Mouse (Mus musculus) liver, embryonic 14.5 days (tissue): ENCODE measurements at regions not wholly inside any gene's neighbourhood (a gene's known extent, or its start where the extent isn't known, plus 50 kb on each side); places are given as distances from the start of the nearest gene placed in this dataset.

ENCODE experiments used
- ATAC-seq: fragments of 200-750 bp; cut with Nextera tagmentation; 2 replicates; pipeline ENCODE4 v1.8.0; 2017; ENCODE audit warnings: moderate number of reproducible peaks, mild to moderate bottlenecking, moderate library complexity; ENCODE audit not compliant: insufficient read depth
- DNase-seq, 3 experiments: peaks; one replicate each; pipeline ENCODE4 v3.0.0-alpha.2; 2012 to 2013; ENCODE audit warnings: low read depth in 3 of 3, low spot score in 3 of 3
- H3K27ac ChIP-seq: fragments of 300-500 bp; sonication (generic); 2 replicates; pipeline ENCODE4 v1.5.1; 2014; ENCODE audit warnings: moderate library complexity, mild to moderate bottlenecking, control low read depth, inconsistent platforms
- H3K27me3 ChIP-seq: fragments of 300-500 bp; sonication (generic); 2 replicates; pipeline ENCODE4 v1.6.1; 2014; ENCODE audit warnings: mild to moderate bottlenecking, low read length, moderate library complexity; ENCODE audit not compliant: control insufficient read depth, insufficient read depth
- H3K36me3 ChIP-seq: fragments of 300-500 bp; sonication (generic); replicated peaks from 2 replicates; pipeline ENCODE4 v1.6.1; 2014; ENCODE audit warnings: low read depth; ENCODE audit not compliant: control insufficient read depth, insufficient read depth
- H3K4me1 ChIP-seq, 2 experiments: fragments of 200-500 bp in 1 of 2; fragments of 300-500 bp in 1 of 2; sonication (generic) in 1 of 2; replicated peaks; 2 replicates each; pipeline ENCODE4 v1.6.1; 2012 to 2014; ENCODE audit warnings: antibody characterized with exemption in 1 of 2, inconsistent platforms in 1 of 2, low read length in 1 of 2; ENCODE audit not compliant: control insufficient read depth in 2 of 2, insufficient read depth in 2 of 2
- H3K4me2 ChIP-seq: fragments of 300-500 bp; sonication (generic); 2 replicates; pipeline ENCODE4 v1.6.1; 2014; ENCODE audit warnings: low read depth, mild to moderate bottlenecking, control low read depth, moderate library complexity
- H3K4me3 ChIP-seq, 2 experiments: fragments of 200-500 bp in 1 of 2; fragments of 300-500 bp in 1 of 2; sonication (generic) in 1 of 2; 2 replicates each; pipeline ENCODE4 v1.5.1; 2012 to 2014; ENCODE audit warnings: low read depth in 2 of 2, low read length in 2 of 2, mild to moderate bottlenecking in 2 of 2, control low read depth in 1 of 2, inconsistent platforms in 1 of 2, moderate library complexity in 1 of 2; ENCODE audit not compliant: insufficient read depth in 1 of 2
- H3K9ac ChIP-seq: fragments of 300-500 bp; sonication (generic); replicated peaks from 2 replicates; pipeline ENCODE4 v1.6.1; 2014; ENCODE audit warnings: mild to moderate bottlenecking, control low read depth, moderate library complexity
- H3K9me3 ChIP-seq: fragments of 300-500 bp; sonication (generic); 2 replicates; pipeline ENCODE4 v1.6.1; 2016; ENCODE audit warnings: low read length, mixed read lengths; ENCODE audit not compliant: control insufficient read depth
- CTCF ChIP-seq: IDR thresholded peaks from 2 replicates; pipeline ENCODE4 v1.5.1; 2016; ENCODE audit warnings: antibody characterized with exemption, low read depth, control low read depth
- EP300 ChIP-seq: IDR thresholded peaks from 2 replicates; pipeline ENCODE4 v1.6.1; 2016; ENCODE audit warnings: antibody characterized with exemption, low read depth
- WGBS: fragments of 180-500 bp; shearing (Covaris S2); extraction: QIAGEN DNeasy Blood & Tissue Kit; methylation state at CpG from one replicate; pipeline ENCODE4 v1.1.7; 2014; ENCODE audit not compliant: insufficient replicate concordance; 5-methylcytosine and 5-hydroxymethylcytosine counted together

DNA sequence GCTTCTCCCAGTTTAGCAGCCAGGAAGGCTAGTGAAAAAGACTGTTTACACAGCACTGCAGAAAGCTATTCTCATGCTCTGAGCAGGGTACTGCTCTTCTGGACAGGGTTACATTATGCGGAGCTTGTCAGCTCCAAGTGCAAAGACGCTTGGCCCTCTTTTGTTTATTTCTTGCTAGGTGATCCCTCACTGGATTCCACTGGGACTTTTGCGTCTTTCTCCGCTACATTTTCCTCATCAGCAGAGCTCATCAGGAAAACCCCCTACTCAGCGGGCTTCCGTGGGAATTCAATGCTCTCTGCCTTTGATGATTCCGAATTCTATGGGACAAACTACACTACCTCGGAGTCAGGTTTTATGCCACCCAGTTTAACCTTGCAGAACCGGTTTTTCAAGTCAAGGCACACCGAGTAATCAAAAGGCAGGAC, 172.0 kb downstream of the Qdpr start:
- no peaks in the 10 kb centered on the region for H3K9me3 ChIP-seq
- H3K27me3 ChIP-seq = no peaks in the 10 kb centered on the region
- TF ChIP-seq CTCF (no peak), EP300 (no peak)
- H3K4me2 ChIP-seq = peak overlapping the region; percentile 33; the same call in 1 of the 2 replicates
- DNase-seq (no peak), ATAC-seq (no peak)
- H3K4me3 ChIP-seq = no peak overlapping the region
- no peaks in the 10 kb centered on the region for H3K4me1 ChIP-seq
- no peak overlapping the region for H3K9ac ChIP-seq
- H3K36me3 ChIP-seq = no peaks in the 10 kb centered on the region
- H3K27ac ChIP-seq = no peak overlapping the region
- 9% methylated on average over 10 of the region's 10 CpGs for WGBS

DNA sequence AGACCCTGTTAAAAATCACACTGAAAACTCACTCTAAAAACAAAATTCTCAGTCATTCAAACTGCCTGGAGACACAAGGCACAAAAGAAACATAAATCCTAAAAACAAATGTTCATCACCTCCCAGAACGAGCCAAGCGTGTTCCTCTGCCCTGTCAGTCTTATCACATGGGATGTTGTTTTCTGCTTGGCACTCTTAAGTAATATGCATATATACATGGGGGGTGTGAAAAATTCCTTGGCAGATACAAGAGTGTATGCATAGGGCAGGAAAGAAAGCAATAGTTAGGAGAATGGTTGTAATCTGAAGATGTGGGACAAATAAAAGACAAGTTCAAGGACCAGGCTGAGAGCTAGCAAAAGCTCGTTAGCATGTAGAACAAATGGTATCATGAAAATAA, 179.4 kb downstream of the Qdpr start:
- ATAC-seq = no peak
- TF ChIP-seq CTCF (no peak), EP300 (no peak)
- Histone ChIP-seq H3K9ac (no peak overlapping the region), H3K4me3 (no peak overlapping the region), H3K9me3 (no peaks in the 10 kb centered on the region), H3K36me3 (no peaks in the 10 kb centered on the region), H3K4me2 (no peak overlapping the region), H3K27me3 (no peaks in the 10 kb centered on the region), H3K4me1 (no peaks in the 10 kb centered on the region), H3K27ac (no peak overlapping the region)
- no peak for DNase-seq
- 47% methylated on average over 3 of the region's 3 CpGs for WGBS

DNA sequence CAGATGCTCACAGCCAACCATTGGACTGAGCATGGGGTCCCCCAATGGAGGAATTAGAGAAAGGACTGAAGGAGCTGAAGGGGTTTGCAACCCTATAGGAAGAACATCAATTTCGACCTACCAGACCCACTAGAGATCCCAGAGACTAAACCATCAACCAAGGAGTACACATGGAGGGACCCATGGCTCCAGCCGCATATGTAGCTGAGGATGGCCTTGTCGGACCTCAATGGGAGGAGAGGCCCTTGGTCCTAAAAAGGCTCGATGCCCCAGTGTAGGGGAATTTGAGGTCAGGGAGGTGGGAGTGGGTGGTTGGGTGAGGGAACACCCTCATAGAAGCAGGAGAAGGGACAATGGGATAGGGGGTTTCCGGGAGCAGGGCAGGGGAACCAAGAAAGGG, 180.6 kb downstream of the Qdpr start:
- Histone ChIP-seq H3K4me1 (no peaks in the 10 kb centered on the region), H3K9ac (no peak overlapping the region), H3K9me3 (no peaks in the 10 kb centered on the region), H3K27me3 (no peaks in the 10 kb centered on the region), H3K4me3 (no peak overlapping the region), H3K36me3 (no peaks in the 10 kb centered on the region), H3K4me2 (no peak overlapping the region), H3K27ac (no peak overlapping the region)
- DNase-seq (no peak), ATAC-seq (no peak)
- WGBS = 51% methylated on average over 5 of the region's 5 CpGs
- TF ChIP-seq EP300 (no peak), CTCF (no peak)

DNA sequence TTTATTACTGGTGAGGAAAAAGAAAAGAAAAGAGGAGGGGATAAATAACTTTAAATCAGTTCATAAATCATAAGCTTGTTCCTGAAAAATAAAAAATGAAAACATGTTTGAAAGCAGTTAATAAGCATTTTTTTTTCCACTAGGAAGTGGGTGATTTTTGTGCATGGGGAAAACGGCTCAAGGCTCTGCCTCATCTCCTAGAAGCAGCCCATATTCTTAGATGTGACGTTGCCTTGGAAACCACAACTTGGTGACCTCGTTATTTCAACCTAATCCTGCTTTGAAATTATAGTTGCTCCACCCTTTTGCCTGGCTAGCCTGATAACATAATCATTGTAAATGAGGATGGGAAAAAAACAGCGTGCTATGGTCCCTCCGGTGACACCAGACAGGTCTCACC, 183.1 kb downstream of the Qdpr start:
- DNase-seq (no peak), ATAC-seq (no peak)
- H3K36me3 ChIP-seq = no peaks in the 10 kb centered on the region
- H3K4me2 ChIP-seq = no peak overlapping the region
- no peaks in the 10 kb centered on the region for H3K9me3 ChIP-seq
- no peaks in the 10 kb centered on the region for H3K27me3 ChIP-seq
- H3K9ac ChIP-seq = no peak overlapping the region
- H3K4me1 ChIP-seq = no peaks in the 10 kb centered on the region
- H3K4me3 ChIP-seq = no peak overlapping the region
- no peak overlapping the region for H3K27ac ChIP-seq
- WGBS = 43% methylated on average over 5 of the region's 5 CpGs
- TF ChIP-seq EP300 (no peak), CTCF (no peak)

DNA sequence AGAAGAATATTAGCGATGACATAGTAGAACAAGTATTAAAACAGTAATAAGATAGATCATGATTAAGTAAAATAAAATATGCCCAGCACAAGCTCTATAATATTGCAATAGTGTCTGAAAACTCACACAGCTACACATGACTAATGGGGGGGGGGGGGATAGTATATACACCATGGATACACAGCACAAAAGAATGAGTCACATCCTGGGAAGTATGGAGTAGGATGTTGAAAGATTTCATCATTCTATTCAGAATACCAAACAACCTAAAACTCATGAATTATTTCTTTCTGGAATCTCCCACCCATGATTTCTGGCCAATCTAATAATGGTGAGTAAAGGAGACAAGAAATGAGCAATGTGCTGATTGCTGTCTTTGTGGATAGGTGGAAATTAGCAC, 191.6 kb downstream of the Qdpr start:
- Histone ChIP-seq H3K4me3 (no peak overlapping the region), H3K9me3 (no peaks in the 10 kb centered on the region), H3K4me2 (no peak overlapping the region), H3K4me1 (no peaks in the 10 kb centered on the region), H3K27me3 (no peaks in the 10 kb centered on the region), H3K27ac (no peak overlapping the region), H3K36me3 (no peaks in the 10 kb centered on the region), H3K9ac (no peak overlapping the region)
- DNase-seq = no peak
- no peak for ATAC-seq
- WGBS = 76% methylated on average over 1 of the region's 1 CpGs
- TF ChIP-seq CTCF (no peak), EP300 (no peak)
